15 mouse cellular contexts compared by ENCODE assay signal in genomic region chr11:101359776-101360175, GRCm38 (mm10). TPM values are rescaled to one million over a fixed set of nuclear protein-coding genes. Genes with fewer than 3 reads are reported as not detected.
A peak's percentile ranks its signal among the peaks of the same experiment; 100 is the strongest.
DNase-seq lines count a peak whose midpoint lies in the region; ATAC-seq and TF ChIP-seq lines count a peak whose summit lies in the region.
"Had no signal": no experiment of that assay in that cellular context is flagged by ENCODE, and none has a peak within 500 bp of the region (broad histone marks: within the 10 kb centered on the region; RNA-seq: fewer than 3 reads in every experiment).

No protein-coding gene starts in this region.

- no peak overlapping the region for H3K4me2 ChIP-seq in hindbrain, embryonic 16.5 days (ENCODE audit: low read length)
- H3K4me2 ChIP-seq in heart, embryonic 14.5 days (ENCODE audit: low read length) = no peak overlapping the region
- H3K4me2 ChIP-seq: liver, embryonic 15.5 days had no signal

- H3K27me3 ChIP-seq in hindbrain, embryonic 10.5 days (ENCODE audit: insufficient read depth, poor library complexity, severe bottlenecking) = no peaks in the 10 kb centered on the region
- H3K27me3 ChIP-seq in hindbrain, embryonic 16.5 days (replicated peaks; ENCODE audit: control insufficient read depth, insufficient read depth, low read length) = no peaks in the 10 kb centered on the region
- no peaks in the 10 kb centered on the region for H3K27me3 ChIP-seq in heart, embryonic 14.5 days (ENCODE audit: control insufficient read depth, insufficient read depth, low read length)
- H3K27me3 ChIP-seq: liver, embryonic 15.5 days had no signal

- 0 out of 2 replicates have a peak, but pooled peaks cover 4% of the 10 kb centered on the region for H3K4me1 ChIP-seq in hindbrain, embryonic 10.5 days (replicated peaks)
- no peaks in the 10 kb centered on the region for H3K4me1 ChIP-seq in hindbrain, embryonic 16.5 days (ENCODE audit: control insufficient read depth, insufficient read depth, low read depth, low read length)
- H3K4me1 ChIP-seq in heart, embryonic 14.5 days (ENCODE audit: control insufficient read depth in 2 of 2, insufficient read depth in 2 of 2, low read length in 2 of 2) = peaks cover 19 to 23% of the 10 kb centered on the region in 2 experiments

- no peaks in the 10 kb centered on the region for H3K9me3 ChIP-seq in hindbrain, embryonic 10.5 days
- H3K9me3 ChIP-seq in hindbrain, embryonic 16.5 days (ENCODE audit: control insufficient read depth, low read length) = no peaks in the 10 kb centered on the region
- no peaks in the 10 kb centered on the region for H3K9me3 ChIP-seq in heart, embryonic 14.5 days (ENCODE audit: control insufficient read depth, low read length)
- H3K9me3 ChIP-seq: liver, embryonic 15.5 days; megakaryocyte, embryonic 14.5 days had no signal

- no peak overlapping the region for H3K9ac ChIP-seq in hindbrain, embryonic 16.5 days (ENCODE audit: low read depth, low read length)
- no peak overlapping the region for H3K9ac ChIP-seq in heart, embryonic 14.5 days (ENCODE audit: low read length)
- H3K9ac ChIP-seq: liver, embryonic 15.5 days had no signal

- no peaks in the 10 kb centered on the region for H3K36me3 ChIP-seq in hindbrain, embryonic 10.5 days
- H3K36me3 ChIP-seq in hindbrain, embryonic 16.5 days (ENCODE audit: control insufficient read depth, insufficient read depth, low read length) = no peaks in the 10 kb centered on the region
- no peaks in the 10 kb centered on the region for H3K36me3 ChIP-seq in heart, embryonic 14.5 days (ENCODE audit: control insufficient read depth, insufficient read depth, low read length)
- H3K36me3 ChIP-seq: liver, embryonic 15.5 days had no signal

- no peak for TF ChIP-seq CTCF in left cerebral cortex, adult 2 months (IDR thresholded peaks at IDR 0.05)

- no peak for ATAC-seq in hindbrain, embryonic 16.5 days
- no peak for ATAC-seq in heart, embryonic 14.5 days (ENCODE audit: insufficient number of reproducible peaks, insufficient read depth, low FRiP score, low read depth)
- ATAC-seq: inflammation-experienced regulatory T-cells, adult 6 months had no signal

- H3K4me3 ChIP-seq in hindbrain, embryonic 10.5 days = no peak overlapping the region
- H3K4me3 ChIP-seq in hindbrain, embryonic 16.5 days (ENCODE audit: low read length) = no peak overlapping the region
- H3K4me3 ChIP-seq in heart, embryonic 14.5 days (ENCODE audit: control insufficient read depth in 1 of 2, insufficient read depth in 1 of 2, low read depth in 1 of 2, low read length in 2 of 2) = no peak overlapping the region
- H3K4me3 ChIP-seq in left cerebral cortex, adult 2 months = no peak overlapping the region
- H3K4me3 ChIP-seq: liver, embryonic 15.5 days; megakaryocyte, embryonic 14.5 days had no signal

- no peak for DNase-seq in hindbrain, embryonic 10.5 days (ENCODE audit: low spot score)
- peak; percentile 10 for DNase-seq in ovary, adult 18-20 months (ENCODE audit: low spot score)
- DNase-seq in ovary, postnatal 10 days (ENCODE audit: low spot score) = no peak
- no peak for DNase-seq in natural killer cell, adult 2 months (ENCODE audit: low spot score in 2 of 2)
- no peak for DNase-seq in left cerebral cortex, adult 2 months (ENCODE audit: extremely low spot score in 1 of 2, low spot score in 2 of 2)
- DNase-seq: cerebellum, adult 11-12 months had no signal

- intact Hi-C loops in left cerebral cortex, adult 2 months (cut with DNase I) = loop anchor here (10.0 kb wide), 1 partner anchor 165 kb away; no protein-coding TSS in a partner anchor

- WGBS in hindbrain, embryonic 10.5 days = 76% methylated on average over 9 of the region's 9 CpGs
- 79% methylated on average over 9 of the region's 9 CpGs for WGBS in hindbrain, embryonic 16.5 days
- 49% methylated on average over 9 of the region's 9 CpGs for WGBS in heart, embryonic 14.5 days

- H3K27ac ChIP-seq in hindbrain, embryonic 10.5 days = peak overlapping the region; percentile 53; the same call in 1 of the 2 replicates
- no peak overlapping the region for H3K27ac ChIP-seq in hindbrain, embryonic 16.5 days (ENCODE audit: low read depth, low read length)
- peak overlapping the region; percentile 43 to 55 for H3K27ac ChIP-seq in heart, embryonic 14.5 days (replicated peaks in 1 of 2; ENCODE audit: control insufficient read depth in 1 of 2, insufficient read depth in 1 of 2, low read depth in 2 of 2, low read length in 2 of 2)
- no peak overlapping the region for H3K27ac ChIP-seq in left cerebral cortex, adult 2 months

RNA-seq across cellular contexts. Expression of gene G6pc, which starts 7.6 kb away (rescaled TPM):
- polyA plus RNA-seq in hindbrain, embryonic 10.5 days (2016; fragmentation: Nextera tagmentation; extraction: Ambion mirVana) = not detected in 2 replicates
- not detected in 2 replicates for polyA plus RNA-seq in hindbrain, embryonic 16.5 days (2015; fragmentation: Nextera tagmentation; extraction: Ambion mirVana)
- polyA plus RNA-seq in heart, embryonic 14.5 days (2014; fragmentation: Nextera tagmentation; extraction: Ambion mirVana) = not detected in 2 replicates
- total RNA-seq in left cerebral cortex, adult 2 months (2021) = not detected
- total RNA-seq: common myeloid progenitor, adult 5-6 weeks; layer of hippocampus, adult 8-10 months; monocyte, adult 5-6 weeks; neutrophil, adult 5-6 weeks had no signal
- polyA plus RNA-seq: inflammation-experienced regulatory T-cells, adult 6 months; liver, embryonic 15.5 days had no signal

RNA-seq across cellular contexts. Expression of gene Aoc3, which starts 29.4 kb away (rescaled TPM):
- polyA plus RNA-seq in hindbrain, embryonic 10.5 days (2016; fragmentation: Nextera tagmentation; extraction: Ambion mirVana) = 0.06 TPM in 1 of 2 replicates, not detected in the other
- 0.15 and 0.29 TPM in 2 replicates for polyA plus RNA-seq in hindbrain, embryonic 16.5 days (2015; fragmentation: Nextera tagmentation; extraction: Ambion mirVana)
- 1.4 and 1.9 TPM in 2 replicates for polyA plus RNA-seq in heart, embryonic 14.5 days (2014; fragmentation: Nextera tagmentation; extraction: Ambion mirVana)
- total RNA-seq in left cerebral cortex, adult 2 months (2021) = under 1 TPM; 0.63 TPM
- total RNA-seq: monocyte, adult 5-6 weeks; neutrophil, adult 5-6 weeks had no signal
- polyA plus RNA-seq: inflammation-experienced regulatory T-cells, adult 6 months had no signal

RNA-seq across cellular contexts. Expression of gene Aoc2, which starts 34.9 kb away (rescaled TPM):
- polyA plus RNA-seq in hindbrain, embryonic 10.5 days (2016; fragmentation: Nextera tagmentation; extraction: Ambion mirVana) = 1.5 and 2.1 TPM in 2 replicates
- polyA plus RNA-seq in hindbrain, embryonic 16.5 days (2015; fragmentation: Nextera tagmentation; extraction: Ambion mirVana) = 0.93 and 2.1 TPM in 2 replicates
- 0.55 and 0.84 TPM in 2 replicates for polyA plus RNA-seq in heart, embryonic 14.5 days (2014; fragmentation: Nextera tagmentation; extraction: Ambion mirVana)
- total RNA-seq in left cerebral cortex, adult 2 months (2021) = 1 to 10 TPM; 7.2 to 9.4 TPM

RNA-seq across cellular contexts. Expression of gene Psme3, which starts 43.8 kb away (rescaled TPM):
- polyA plus RNA-seq in hindbrain, embryonic 10.5 days (2016; fragmentation: Nextera tagmentation; extraction: Ambion mirVana) = 166 and 190 TPM in 2 replicates
- 106 and 117 TPM in 2 replicates for polyA plus RNA-seq in hindbrain, embryonic 16.5 days (2015; fragmentation: Nextera tagmentation; extraction: Ambion mirVana)
- 62.5 and 66.5 TPM in 2 replicates for polyA plus RNA-seq in heart, embryonic 14.5 days (2014; fragmentation: Nextera tagmentation; extraction: Ambion mirVana)
- 100 to 1,000 TPM; 125 to 132 TPM for total RNA-seq in left cerebral cortex, adult 2 months (2021)

RNA-seq across cellular contexts. Expression of gene Aarsd1, which starts 57.6 kb away (rescaled TPM):
- 91.4 and 99.8 TPM in 2 replicates for polyA plus RNA-seq in hindbrain, embryonic 10.5 days (2016; fragmentation: Nextera tagmentation; extraction: Ambion mirVana)
- polyA plus RNA-seq in hindbrain, embryonic 16.5 days (2015; fragmentation: Nextera tagmentation; extraction: Ambion mirVana) = 93.5 and 98.6 TPM in 2 replicates
- polyA plus RNA-seq in heart, embryonic 14.5 days (2014; fragmentation: Nextera tagmentation; extraction: Ambion mirVana) = 42.2 and 45.4 TPM in 2 replicates
- total RNA-seq in left cerebral cortex, adult 2 months (2021) = 10 to 100 TPM; 43.8 to 47.1 TPM

Comparison
In these comparisons a context has a peak if more than half of its experiments do, and no peak if none do; other contexts are left out.
1. H3K27ac ChIP-seq: peak in hindbrain, embryonic 10.5 days (single experiment) and heart, embryonic 14.5 days (2 of 2); none in hindbrain, embryonic 16.5 days (single experiment) and left cerebral cortex, adult 2 months (single experiment).